Mouse (Mus musculus) liver, embryonic 14.5 days (tissue): ENCODE measurements around the gene Psma6.

Experiments used
- CTCF ChIP-seq: IDR thresholded peaks from 2 replicates; pipeline ENCODE4 v1.5.1; 2016; ENCODE audit warnings: antibody characterized with exemption, low read depth, control low read depth
- EP300 ChIP-seq: IDR thresholded peaks from 2 replicates; pipeline ENCODE4 v1.6.1; 2016; ENCODE audit warnings: antibody characterized with exemption, low read depth

DNA sequence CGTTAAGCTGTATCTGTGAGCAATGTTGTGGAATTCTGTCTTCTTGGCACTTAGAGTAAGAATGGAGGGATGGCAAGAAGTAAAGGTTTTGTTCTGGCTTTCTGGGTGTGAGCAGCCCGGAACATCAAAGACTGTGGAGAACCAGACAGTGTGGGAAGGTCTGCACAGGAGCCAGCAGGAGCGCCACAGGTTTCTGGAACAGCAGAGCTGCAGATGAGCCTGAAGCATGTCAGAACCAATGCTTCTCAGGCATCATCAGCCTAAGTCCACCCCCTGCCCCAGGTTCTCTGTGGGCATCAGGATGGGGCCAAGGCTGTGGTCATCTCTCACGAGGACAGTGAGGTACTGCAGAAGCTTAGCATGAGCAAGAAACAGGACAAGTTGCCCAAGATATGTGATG lies 12.5 kb downstream of the Psma6 start:
- TF ChIP-seq CTCF (no peak), EP300 (no peak)
